Mouse (Mus musculus) stomach, embryonic 16.5 days (tissue): ENCODE data around the gene Ebf4. TPM values are rescaled to one million over a fixed set of nuclear protein-coding genes. Genes with fewer than 3 reads are reported as not detected.
"Not testable (repeated sequence)": the region's sequence is repeated elsewhere in the genome, so short reads cannot be mapped to it uniquely, and the experiment has no call there.

Experiments
- ATAC-seq: fragments of 200-750 bp; cut with Nextera tagmentation; 2 replicates; pipeline ENCODE4 v1.8.0; 2017; ENCODE audit warnings: moderate number of reproducible peaks, moderate TSS enrichment; ENCODE audit not compliant: insufficient read depth, low FRiP score
- H3K27ac ChIP-seq: fragments of 300-500 bp; sonication (generic); 2 replicates; pipeline ENCODE4 v1.5.1; 2014; ENCODE audit warnings: low read length
- H3K27me3 ChIP-seq: fragments of 300-500 bp; sonication (generic); 2 replicates; pipeline ENCODE4 v1.6.1; 2014; ENCODE audit warnings: low read length, control low read depth, mixed read lengths; ENCODE audit not compliant: control insufficient read depth, insufficient read depth
- H3K36me3 ChIP-seq: fragments of 300-500 bp; sonication (generic); 2 replicates; pipeline ENCODE4 v1.6.1; 2014; ENCODE audit warnings: low read length; ENCODE audit not compliant: control insufficient read depth, insufficient read depth
- H3K4me1 ChIP-seq: fragments of 300-500 bp; sonication (generic); 2 replicates; pipeline ENCODE4 v1.6.1; 2014; ENCODE audit warnings: low read length, control low read depth, mixed read lengths; ENCODE audit not compliant: control insufficient read depth, insufficient read depth
- H3K4me2 ChIP-seq: fragments of 300-500 bp; sonication (generic); 2 replicates; pipeline ENCODE4 v1.6.1; 2014; ENCODE audit warnings: low read depth, low read length, mixed read lengths
- H3K4me3 ChIP-seq: fragments of 300-500 bp; sonication (generic); replicated peaks from 2 replicates; pipeline ENCODE4 v1.5.1; 2014; ENCODE audit warnings: mild to moderate bottlenecking, low read length
- H3K9ac ChIP-seq: fragments of 300-500 bp; sonication (generic); 2 replicates; pipeline ENCODE4 v1.6.1; 2014; ENCODE audit warnings: low read length
- H3K9me3 ChIP-seq: fragments of 300-500 bp; sonication (generic); replicated peaks from 2 replicates; pipeline ENCODE4 v1.6.1; 2016; ENCODE audit warnings: low read length, control low read depth; ENCODE audit not compliant: control insufficient read depth
- WGBS: fragments of 180-500 bp; shearing (Covaris S2); extraction: QIAGEN DNeasy Blood & Tissue Kit; methylation state at CpG from one replicate; pipeline ENCODE4 v1.1.7; 2014; 5-methylcytosine and 5-hydroxymethylcytosine counted together
- polyA plus RNA-seq: library from polyadenylated mRNA; unstranded; fragments of >200 nt; fragmentation: Nextera tagmentation; extraction: Ambion mirVana; gene quantifications from 2 replicates; pipeline ENCODE4 v1.2.1, GENCODE M21; 2015

Gene Ebf4
- polyA plus RNA-seq, 1 experiment from 2014 or later: 1.4 TPM

DNA sequence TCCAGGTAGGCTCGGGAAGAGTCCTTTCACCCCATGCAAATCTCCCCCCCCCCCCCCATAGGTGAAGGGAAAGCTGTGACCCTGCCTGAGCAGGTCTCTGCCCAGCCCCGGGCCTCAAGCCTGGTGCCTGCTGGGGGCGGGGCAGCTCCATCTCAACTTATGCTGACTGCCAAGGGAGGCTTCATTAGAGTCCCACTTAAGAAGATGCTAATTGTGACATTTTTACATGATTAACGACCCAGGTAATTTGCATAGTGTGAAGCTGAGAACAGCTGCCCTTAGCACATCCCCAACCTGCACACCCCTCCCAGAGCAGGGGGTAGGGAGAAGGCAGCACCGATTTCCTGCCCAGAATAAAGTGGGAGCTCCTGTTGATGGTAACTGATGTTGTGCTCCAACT is 63.9 kb downstream of the Ebf4 start:
- no peaks in the 10 kb centered on the region for H3K36me3 ChIP-seq
- WGBS: 11% methylated on average over 5 of the region's 5 CpGs
- H3K4me3 ChIP-seq: no peak overlapping the region
- no peak overlapping the region for H3K27ac ChIP-seq
- no peaks in the 10 kb centered on the region for H3K9me3 ChIP-seq
- no peak overlapping the region for H3K9ac ChIP-seq
- H3K4me1 ChIP-seq: 0 out of 2 replicates have a peak, but pooled peaks cover 2% of the 10 kb centered on the region
- no peak; the same call in 1 of the 2 replicates for ATAC-seq
- H3K4me2 ChIP-seq: no peak overlapping the region
- peaks cover 32% of the 10 kb centered on the region for H3K27me3 ChIP-seq

- Histone ChIP-seq H3K4me3 (no peak overlapping the region), H3K36me3 (no peaks in the 10 kb centered on the region), H3K27ac (no peak overlapping the region), H3K27me3 (peaks cover 32% of the 10 kb centered on the region), H3K4me1 (0 out of 2 replicates have a peak, but pooled peaks cover 2% of the 10 kb centered on the region), H3K9ac (no peak overlapping the region), H3K4me2 (no peak overlapping the region), H3K9me3 (no peaks in the 10 kb centered on the region)
- no peak for ATAC-seq
- 9% methylated on average over 14 of the region's 14 CpGs for WGBS
These were observed 67.6 kb downstream of the Ebf4 start for GRCm38 (mm10) chr2:130362511-130363026.

DNA sequence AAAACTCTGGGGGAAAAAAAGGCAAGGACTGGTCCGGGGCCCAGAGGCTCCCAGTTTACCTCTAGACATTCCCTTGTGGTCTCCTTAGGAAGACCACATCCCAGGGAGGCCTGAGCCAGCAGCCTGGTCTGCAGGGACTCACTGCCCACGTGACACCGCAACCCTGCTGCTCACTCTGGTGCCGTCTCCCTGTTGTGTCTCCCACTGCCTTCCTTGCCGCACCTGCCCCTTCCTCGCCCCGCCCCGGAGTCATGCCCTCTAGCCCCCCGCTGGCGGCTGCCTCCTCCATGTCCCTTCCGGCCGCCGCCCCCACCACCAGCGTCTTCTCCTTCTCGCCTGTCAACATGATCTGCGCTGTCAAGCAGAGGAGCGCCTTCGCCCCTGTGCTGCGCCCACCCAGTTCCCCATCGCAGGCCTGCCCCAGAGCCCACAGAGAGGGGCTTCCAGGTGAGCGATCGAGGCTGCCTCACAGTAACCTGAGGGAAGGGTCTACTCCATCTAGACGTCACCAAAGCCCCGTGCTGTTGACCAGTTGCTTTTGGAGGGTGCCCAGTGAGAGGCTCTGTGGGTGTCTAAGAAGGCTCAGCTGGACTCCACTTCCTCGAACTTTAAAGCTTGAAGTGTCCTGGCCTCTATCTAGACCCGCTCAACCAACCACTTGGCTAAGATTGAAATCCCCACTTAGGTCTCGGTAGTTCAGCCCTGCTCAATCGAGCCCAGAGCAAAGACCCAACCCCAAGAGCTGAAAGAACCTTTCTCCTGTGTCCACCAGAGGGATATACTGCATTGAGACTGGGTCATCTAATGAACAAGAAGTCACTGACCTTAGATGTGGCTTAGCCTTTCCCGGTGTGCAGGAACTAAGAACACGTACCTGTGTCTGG is 70.5 kb downstream of the Ebf4 start:
- peaks cover 23% of the 10 kb centered on the region for H3K27me3 ChIP-seq
- 0 out of 2 replicates have a peak, but pooled peaks cover 2% of the 10 kb centered on the region for H3K4me1 ChIP-seq
- H3K27ac ChIP-seq: no peak overlapping the region
- H3K4me2 ChIP-seq: peak overlapping the region; percentile 52
- no peaks in the 10 kb centered on the region for H3K9me3 ChIP-seq
- no peaks in the 10 kb centered on the region for H3K36me3 ChIP-seq
- 15% methylated on average over 30 of the region's 30 CpGs for WGBS
- no peak; the same call in 1 of the 2 replicates for ATAC-seq
- H3K4me3 ChIP-seq: peak overlapping the region; percentile 29
- peak overlapping the region; percentile 34; the same call in 1 of the 2 replicates for H3K9ac ChIP-seq

GRCm38 (mm10) chr2:130367386-130367785 is 72.4 kb downstream of the Ebf4 start:
- Histone ChIP-seq H3K36me3 (no peaks in the 10 kb centered on the region), H3K4me3 (no peak overlapping the region), H3K4me1 (no peaks in the 10 kb centered on the region), H3K9ac (no peak overlapping the region), H3K27me3 (peaks cover 8% of the 10 kb centered on the region), H3K9me3 (no peaks in the 10 kb centered on the region), H3K4me2 (no peak overlapping the region), H3K27ac (no peak overlapping the region)
- ATAC-seq: no peak
- 54% methylated on average over 4 of the region's 4 CpGs for WGBS

DNA sequence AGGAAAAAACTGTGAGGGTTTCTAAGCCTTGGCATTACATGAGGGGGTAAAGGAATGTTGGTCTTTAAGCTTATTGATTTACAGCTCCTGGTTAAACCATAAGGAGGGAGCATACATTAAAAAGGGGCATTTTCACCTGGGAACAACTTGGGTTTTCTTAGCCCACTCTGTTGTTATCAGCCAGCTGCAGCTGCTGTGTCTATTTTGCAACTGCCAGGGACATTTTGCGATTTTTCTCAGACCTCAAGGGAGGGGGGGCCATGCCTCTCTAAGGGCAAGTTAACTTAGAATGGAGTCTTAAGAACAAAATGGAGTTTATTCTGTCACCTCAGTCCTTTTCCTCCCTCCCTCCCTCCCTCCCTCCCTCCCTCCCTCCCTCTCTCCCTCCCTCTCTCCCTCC is 78.1 kb downstream of the Ebf4 start:
- H3K9me3 ChIP-seq, H3K36me3 ChIP-seq, H3K4me2 ChIP-seq, H3K27ac ChIP-seq, ATAC-seq, H3K9ac ChIP-seq, H3K4me1 ChIP-seq, H3K4me3 ChIP-seq, H3K27me3 ChIP-seq: not testable (repeated sequence)
- WGBS: 36% methylated on average over 1 of the region's 1 CpGs

- no peaks in the 10 kb centered on the region for H3K9me3 ChIP-seq
- no peaks in the 10 kb centered on the region for H3K36me3 ChIP-seq
- no peaks in the 10 kb centered on the region for H3K4me1 ChIP-seq
- ATAC-seq: no peak
- H3K4me3 ChIP-seq: no peak overlapping the region
- no peak overlapping the region for H3K27ac ChIP-seq
- WGBS: 74% methylated on average over 4 of the region's 4 CpGs
- no peak overlapping the region for H3K4me2 ChIP-seq
- no peak overlapping the region for H3K9ac ChIP-seq
- H3K27me3 ChIP-seq: no peaks in the 10 kb centered on the region
These were observed 80.0 kb downstream of the Ebf4 start for GRCm38 (mm10) chr2:130374951-130375350.

GRCm38 (mm10) chr2:130383205-130383604 is 88.2 kb downstream of the Ebf4 start:
- Histone ChIP-seq H3K4me2 (no peak overlapping the region), H3K4me1 (no peaks in the 10 kb centered on the region), H3K4me3 (no peak overlapping the region), H3K27me3 (no peaks in the 10 kb centered on the region), H3K27ac (no peak overlapping the region), H3K9ac (no peak overlapping the region), H3K9me3 (no peaks in the 10 kb centered on the region), H3K36me3 (no peaks in the 10 kb centered on the region)
- 50% methylated on average over 3 of the region's 3 CpGs for WGBS
- no peak for ATAC-seq

GRCm38 (mm10) chr2:130383895-130384294 is 88.9 kb downstream of the Ebf4 start:
- 60% methylated on average over 6 of the region's 6 CpGs for WGBS
- Histone ChIP-seq H3K27ac (no peak overlapping the region), H3K27me3 (no peaks in the 10 kb centered on the region), H3K4me2 (no peak overlapping the region), H3K9me3 (no peaks in the 10 kb centered on the region), H3K4me3 (no peak overlapping the region), H3K36me3 (no peaks in the 10 kb centered on the region), H3K4me1 (no peaks in the 10 kb centered on the region), H3K9ac (no peak overlapping the region)
- ATAC-seq: no peak

DNA sequence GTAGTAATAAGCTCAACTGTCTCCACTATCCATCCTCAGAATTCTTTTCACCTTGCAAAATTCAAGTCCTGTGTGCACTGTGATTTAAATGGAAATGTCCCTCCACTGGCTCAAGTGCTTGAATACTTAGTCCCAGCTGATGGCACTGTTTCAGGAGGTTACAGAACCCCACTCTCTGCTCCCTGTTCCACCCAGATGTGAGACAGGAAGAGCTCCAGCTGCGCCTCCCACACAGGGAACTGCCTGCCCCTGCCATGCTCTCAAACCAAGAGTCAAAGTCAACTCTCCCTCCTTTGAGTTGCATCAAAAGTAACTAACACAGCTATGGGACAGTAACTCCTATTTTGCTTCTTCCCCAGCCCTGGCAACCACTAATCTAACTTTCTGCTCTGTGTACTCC is 91.2 kb downstream of the Ebf4 start:
- ATAC-seq: no peak
- no peak overlapping the region for H3K9ac ChIP-seq
- no peaks in the 10 kb centered on the region for H3K4me1 ChIP-seq
- H3K27ac ChIP-seq: no peak overlapping the region
- no peaks in the 10 kb centered on the region for H3K9me3 ChIP-seq
- H3K4me3 ChIP-seq: no peak overlapping the region
- H3K36me3 ChIP-seq: no peaks in the 10 kb centered on the region
- no peaks in the 10 kb centered on the region for H3K27me3 ChIP-seq
- WGBS: 43% methylated on average over 1 of the region's 1 CpGs
- H3K4me2 ChIP-seq: no peak overlapping the region
